ENCODE assay signal across 19 mouse cellular contexts in genomic region chr11:23299910-23300309, GRCm38 (mm10). TPM values are rescaled to one million over a fixed set of nuclear protein-coding genes. Genes with fewer than 3 reads are reported as not detected.
DNase-seq lines count a peak whose midpoint lies in the region; ATAC-seq and TF ChIP-seq lines count a peak whose summit lies in the region.
"Had no signal": no experiment of that assay in that cellular context is flagged by ENCODE, and none has a peak within 500 bp of the region (broad histone marks: within the 10 kb centered on the region; RNA-seq: fewer than 3 reads in every experiment).

No protein-coding gene starts in this region.

- 0 out of 2 replicates have a peak, but pooled peaks have one; percentile 5 for ATAC-seq in hindbrain, embryonic 14.5 days (ENCODE audit: low FRiP score)
- ATAC-seq in hindbrain, embryonic 13.5 days (ENCODE audit: low FRiP score), result no peak
- ATAC-seq in liver, embryonic 12.5 days, result peak; percentile 43
- no peak for ATAC-seq in liver, postnatal 0 days
- peak; percentile 36; the same call in 1 of the 2 replicates for ATAC-seq in forebrain, embryonic 12.5 days (ENCODE audit: low FRiP score)
- peak; percentile 29; the same call in 1 of the 2 replicates for ATAC-seq in liver, embryonic 13.5 days (ENCODE audit: low read depth)
- ATAC-seq: lung, postnatal 0 days had no signal

- H3K9ac ChIP-seq in hindbrain, embryonic 14.5 days, result no peak overlapping the region
- H3K9ac ChIP-seq in hindbrain, embryonic 13.5 days, result no peak overlapping the region
- H3K9ac ChIP-seq in liver, embryonic 12.5 days, result no peak overlapping the region
- H3K9ac ChIP-seq in liver, postnatal 0 days (replicated peaks), result no peak overlapping the region
- no peak overlapping the region for H3K9ac ChIP-seq in forebrain, embryonic 12.5 days
- H3K9ac ChIP-seq in liver, embryonic 13.5 days, result no peak overlapping the region
- H3K9ac ChIP-seq: embryonic facial prominence, embryonic 12.5 days; heart, embryonic 13.5 days; limb, embryonic 12.5 days had no signal

- 95% methylated on average over 1 of the region's 1 CpGs for WGBS in hindbrain, embryonic 14.5 days
- WGBS in hindbrain, embryonic 13.5 days, result 87% methylated on average over 1 of the region's 1 CpGs
- WGBS in liver, embryonic 12.5 days (ENCODE audit: insufficient replicate concordance), result 82% methylated on average over 1 of the region's 1 CpGs
- 95% methylated on average over 1 of the region's 1 CpGs for WGBS in liver, postnatal 0 days (ENCODE audit: insufficient replicate concordance)
- WGBS in forebrain, embryonic 12.5 days, result 100% methylated on average over 1 of the region's 1 CpGs
- 92% methylated on average over 1 of the region's 1 CpGs for WGBS in liver, embryonic 13.5 days (ENCODE audit: insufficient replicate concordance)

- H3K9me3 ChIP-seq in hindbrain, embryonic 14.5 days (ENCODE audit: control insufficient read depth, low read length), result no peaks in the 10 kb centered on the region
- no peaks in the 10 kb centered on the region for H3K9me3 ChIP-seq in hindbrain, embryonic 13.5 days
- H3K9me3 ChIP-seq in liver, embryonic 12.5 days (replicated peaks), result no peaks in the 10 kb centered on the region
- H3K9me3 ChIP-seq in liver, postnatal 0 days (ENCODE audit: low read length), result no peaks in the 10 kb centered on the region
- H3K9me3 ChIP-seq in forebrain, embryonic 12.5 days, result no peaks in the 10 kb centered on the region
- no peaks in the 10 kb centered on the region for H3K9me3 ChIP-seq in liver, embryonic 13.5 days (replicated peaks)
- H3K9me3 ChIP-seq: embryonic facial prominence, embryonic 12.5 days; heart, embryonic 13.5 days; limb, embryonic 12.5 days had no signal

- no peak for TF ChIP-seq EP300 in liver, postnatal 0 days (IDR thresholded peaks at IDR 0.05; ENCODE audit: low read depth)

- H3K27me3 ChIP-seq in hindbrain, embryonic 14.5 days (ENCODE audit: control insufficient read depth, insufficient read depth, low read length), result no peaks in the 10 kb centered on the region
- no peaks in the 10 kb centered on the region for H3K27me3 ChIP-seq in hindbrain, embryonic 13.5 days
- H3K27me3 ChIP-seq in liver, embryonic 12.5 days (replicated peaks), result no peaks in the 10 kb centered on the region
- no peaks in the 10 kb centered on the region for H3K27me3 ChIP-seq in liver, postnatal 0 days (ENCODE audit: insufficient read depth, low read length)
- no peaks in the 10 kb centered on the region for H3K27me3 ChIP-seq in forebrain, embryonic 12.5 days
- no peaks in the 10 kb centered on the region for H3K27me3 ChIP-seq in liver, embryonic 13.5 days
- H3K27me3 ChIP-seq: embryonic facial prominence, embryonic 12.5 days; heart, embryonic 13.5 days; limb, embryonic 12.5 days had no signal

- H3K27ac ChIP-seq in hindbrain, embryonic 14.5 days, result no peak overlapping the region
- no peak overlapping the region for H3K27ac ChIP-seq in hindbrain, embryonic 13.5 days
- no peak overlapping the region for H3K27ac ChIP-seq in liver, embryonic 12.5 days
- no peak overlapping the region for H3K27ac ChIP-seq in liver, postnatal 0 days (ENCODE audit: low read depth)
- H3K27ac ChIP-seq in forebrain, embryonic 12.5 days, result no peak overlapping the region
- no peak overlapping the region; the same call in 1 of the 2 replicates for H3K27ac ChIP-seq in liver, embryonic 13.5 days
- H3K27ac ChIP-seq: embryonic facial prominence, embryonic 12.5 days; heart, embryonic 13.5 days; left cerebral cortex, adult 2 months; limb, embryonic 12.5 days had no signal

- no peak overlapping the region for H3K4me3 ChIP-seq in hindbrain, embryonic 14.5 days (replicated peaks; ENCODE audit: low read length)
- no peak overlapping the region for H3K4me3 ChIP-seq in hindbrain, embryonic 13.5 days
- H3K4me3 ChIP-seq in liver, embryonic 12.5 days, result no peak overlapping the region
- no peak overlapping the region for H3K4me3 ChIP-seq in liver, postnatal 0 days (ENCODE audit: low read depth, low read length)
- H3K4me3 ChIP-seq in forebrain, embryonic 12.5 days (replicated peaks), result no peak overlapping the region
- H3K4me3 ChIP-seq in liver, embryonic 13.5 days (replicated peaks), result no peak overlapping the region
- H3K4me3 ChIP-seq: embryonic facial prominence, embryonic 12.5 days; heart, embryonic 13.5 days; left cerebral cortex, adult 2 months; limb, embryonic 12.5 days had no signal

- no peak overlapping the region for H3K4me2 ChIP-seq in hindbrain, embryonic 14.5 days (replicated peaks)
- H3K4me2 ChIP-seq in hindbrain, embryonic 13.5 days, result no peak overlapping the region
- no peak overlapping the region for H3K4me2 ChIP-seq in liver, embryonic 12.5 days
- H3K4me2 ChIP-seq in liver, postnatal 0 days (ENCODE audit: low read depth, low read length), result no peak overlapping the region
- no peak overlapping the region for H3K4me2 ChIP-seq in forebrain, embryonic 12.5 days
- no peak overlapping the region for H3K4me2 ChIP-seq in liver, embryonic 13.5 days
- H3K4me2 ChIP-seq: embryonic facial prominence, embryonic 12.5 days; heart, embryonic 13.5 days; limb, embryonic 12.5 days had no signal

- peaks cover 31% of the 10 kb centered on the region for H3K36me3 ChIP-seq in hindbrain, embryonic 14.5 days (replicated peaks; ENCODE audit: control insufficient read depth, insufficient read depth)
- H3K36me3 ChIP-seq in hindbrain, embryonic 13.5 days, result peaks cover 31% of the 10 kb centered on the region
- peaks cover 51% of the 10 kb centered on the region for H3K36me3 ChIP-seq in liver, embryonic 12.5 days
- peaks cover 25% of the 10 kb centered on the region for H3K36me3 ChIP-seq in liver, postnatal 0 days (replicated peaks; ENCODE audit: insufficient read depth, low read length)
- peaks cover 37% of the 10 kb centered on the region for H3K36me3 ChIP-seq in forebrain, embryonic 12.5 days (replicated peaks)
- peaks cover 38% of the 10 kb centered on the region for H3K36me3 ChIP-seq in liver, embryonic 13.5 days

- TF ChIP-seq CTCF in liver, postnatal 0 days (IDR thresholded peaks at IDR 0.05; ENCODE audit: low read depth), result no peak

- H3K4me1 ChIP-seq in hindbrain, embryonic 14.5 days (replicated peaks; ENCODE audit: control insufficient read depth, insufficient read depth, low read length), result no peaks in the 10 kb centered on the region
- no peaks in the 10 kb centered on the region for H3K4me1 ChIP-seq in hindbrain, embryonic 13.5 days (replicated peaks)
- peaks cover 13% of the 10 kb centered on the region for H3K4me1 ChIP-seq in liver, embryonic 12.5 days
- H3K4me1 ChIP-seq in liver, postnatal 0 days (ENCODE audit: insufficient read depth), result peaks cover under 1% of the 10 kb centered on the region; the same call in 1 of the 2 replicates
- H3K4me1 ChIP-seq in forebrain, embryonic 12.5 days, result no peaks in the 10 kb centered on the region
- H3K4me1 ChIP-seq in liver, embryonic 13.5 days (replicated peaks), result peaks cover 7% of the 10 kb centered on the region
- H3K4me1 ChIP-seq: embryonic facial prominence, embryonic 12.5 days; heart, embryonic 13.5 days; limb, embryonic 12.5 days had no signal

- DNase-seq in hindbrain, embryonic 14.5 days (ENCODE audit: low spot score), result no peak
- DNase-seq in liver, postnatal 0 days, result no peak
- no peak for DNase-seq in liver, embryonic 13.5 days
- DNase-seq in cerebellum, adult 11 months, result no peak
- no peak for DNase-seq in ovary, postnatal 14 days (ENCODE audit: low spot score)
- DNase-seq: adrenal gland, adult 2 months; cerebellum, adult 2 months; heart, postnatal 36 days; kidney, postnatal 25 days; right cerebral cortex, postnatal 25 days; thymus, postnatal 14 days had no signal

RNA-seq across cellular contexts. Expression of gene Usp34, which starts 6.8 kb away (rescaled TPM):
- polyA plus RNA-seq in hindbrain, embryonic 14.5 days (2014; fragmentation: Nextera tagmentation; extraction: Ambion mirVana), result 46.5 and 48.9 TPM in 2 replicates
- polyA plus RNA-seq in hindbrain, embryonic 13.5 days (2015; fragmentation: Nextera tagmentation; extraction: Ambion mirVana), result 28.4 and 28.7 TPM in 2 replicates
- polyA plus RNA-seq in liver, embryonic 12.5 days (2016; fragmentation: Nextera tagmentation; extraction: Ambion mirVana), result 10.7 and 14.4 TPM in 2 replicates
- polyA plus RNA-seq in liver, postnatal 0 days (2015; fragmentation: Nextera tagmentation; extraction: Ambion mirVana), result 5.6 and 6.6 TPM in 2 replicates
- polyA plus RNA-seq in forebrain, embryonic 12.5 days (2016; fragmentation: Nextera tagmentation; extraction: Ambion mirVana), result 30.9 and 32.1 TPM in 2 replicates
- polyA plus RNA-seq in liver, embryonic 13.5 days (2015; fragmentation: Nextera tagmentation; extraction: Ambion mirVana), result 9.4 and 9.5 TPM in 2 replicates

RNA-seq across cellular contexts. Expression of gene Xpo1, which starts 44.1 kb away (rescaled TPM):
- polyA plus RNA-seq in hindbrain, embryonic 14.5 days (2014; fragmentation: Nextera tagmentation; extraction: Ambion mirVana), result 90.7 and 94.9 TPM in 2 replicates
- polyA plus RNA-seq in hindbrain, embryonic 13.5 days (2015; fragmentation: Nextera tagmentation; extraction: Ambion mirVana), result 72.1 and 78.9 TPM in 2 replicates
- polyA plus RNA-seq in liver, embryonic 12.5 days (2016; fragmentation: Nextera tagmentation; extraction: Ambion mirVana), result 104 TPM in 2 replicates
- 14.2 and 16.0 TPM in 2 replicates for polyA plus RNA-seq in liver, postnatal 0 days (2015; fragmentation: Nextera tagmentation; extraction: Ambion mirVana)
- 169 and 171 TPM in 2 replicates for polyA plus RNA-seq in forebrain, embryonic 12.5 days (2016; fragmentation: Nextera tagmentation; extraction: Ambion mirVana)
- 51.4 and 71.1 TPM in 2 replicates for polyA plus RNA-seq in liver, embryonic 13.5 days (2015; fragmentation: Nextera tagmentation; extraction: Ambion mirVana)

Comparison
In these comparisons a context has a peak if more than half of its experiments do, and no peak if none do; other contexts are left out.
1. ATAC-seq: peak in hindbrain, embryonic 14.5 days (single experiment), liver, embryonic 12.5 days (single experiment), forebrain, embryonic 12.5 days (single experiment) and liver, embryonic 13.5 days (single experiment); none in hindbrain, embryonic 13.5 days (single experiment) and liver, postnatal 0 days (single experiment).